Mouse (Mus musculus): ENCODE data around the gene Mgat3. TPM values are rescaled to one million over a fixed set of nuclear protein-coding genes. Genes with fewer than 3 reads are reported as not detected.

The Mgat3 gene
- polyA plus RNA-seq, 1 experiment from 2014 or later: 3.0 TPM

GRCm38 (mm10) chr15:80169484-80169883 lies 4.0 kb upstream of the Mgat3 start:
- H3K36me3 ChIP-seq (ENCODE audit: insufficient read depth, low read length): no peaks in the 10 kb centered on the region
- H3K27me3 ChIP-seq (replicated peaks; ENCODE audit: insufficient read depth, low read length): no peaks in the 10 kb centered on the region
- TF ChIP-seq CTCF (IDR thresholded peaks at IDR 0.05) (no peak), EP300 (IDR thresholded peaks at IDR 0.05) (no peak)
- DNase-seq (ENCODE audit: low spot score) (peak; percentile 37), ATAC-seq (no peak)
- WGBS: 94% methylated on average over 1 of the region's 1 CpGs
- no peak overlapping the region for H3K4me2 ChIP-seq (replicated peaks; ENCODE audit: low read depth, low read length)
- peaks cover 5% of the 10 kb centered on the region; the same call in 1 of the 2 replicates for H3K4me1 ChIP-seq (ENCODE audit: insufficient read depth, low read depth, low read length)
- no peak overlapping the region for H3K27ac ChIP-seq (ENCODE audit: low read length)
- no peak overlapping the region for H3K4me3 ChIP-seq (ENCODE audit: low read depth, low read length)
- H3K9me3 ChIP-seq (ENCODE audit: low read length): no peaks in the 10 kb centered on the region
- H3K9ac ChIP-seq (replicated peaks; ENCODE audit: low read depth): no peak overlapping the region

DNA sequence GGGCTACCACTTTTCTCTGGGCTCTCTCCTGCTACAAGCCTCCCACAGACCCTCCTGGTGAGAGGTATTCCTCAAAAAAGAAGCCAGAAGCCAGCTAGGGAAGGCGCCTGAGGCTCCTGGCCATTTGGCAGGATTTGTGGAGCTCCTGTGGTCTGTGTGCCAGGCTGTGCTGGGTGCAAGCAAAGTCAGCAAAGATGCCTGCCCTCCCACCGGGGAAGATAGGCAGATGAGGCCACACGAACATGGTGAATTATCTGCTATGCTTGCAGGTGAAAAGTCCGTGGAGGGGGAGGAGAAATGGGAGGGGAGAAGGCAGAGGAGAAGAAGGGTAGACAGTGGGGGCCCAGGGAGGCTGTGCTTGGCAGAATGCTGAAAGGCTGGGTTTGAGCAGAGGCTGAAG lies 3.2 kb upstream of the Mgat3 start:
- Histone ChIP-seq H3K27ac (ENCODE audit: low read length) (no peak overlapping the region), H3K27me3 (replicated peaks; ENCODE audit: insufficient read depth, low read length) (no peaks in the 10 kb centered on the region), H3K4me2 (replicated peaks; ENCODE audit: low read depth, low read length) (no peak overlapping the region), H3K4me3 (ENCODE audit: low read depth, low read length) (no peak overlapping the region), H3K9me3 (ENCODE audit: low read length) (no peaks in the 10 kb centered on the region), H3K36me3 (ENCODE audit: insufficient read depth, low read length) (no peaks in the 10 kb centered on the region), H3K9ac (replicated peaks; ENCODE audit: low read depth) (no peak overlapping the region), H3K4me1 (ENCODE audit: insufficient read depth, low read depth, low read length) (peaks cover 5% of the 10 kb centered on the region; the same call in 1 of the 2 replicates)
- DNase-seq (ENCODE audit: low spot score): no peak
- TF ChIP-seq CTCF (IDR thresholded peaks at IDR 0.05) (no peak), EP300 (IDR thresholded peaks at IDR 0.05) (no peak)
- WGBS: 48% methylated on average over 4 of the region's 4 CpGs
- ATAC-seq: no peak

DNA sequence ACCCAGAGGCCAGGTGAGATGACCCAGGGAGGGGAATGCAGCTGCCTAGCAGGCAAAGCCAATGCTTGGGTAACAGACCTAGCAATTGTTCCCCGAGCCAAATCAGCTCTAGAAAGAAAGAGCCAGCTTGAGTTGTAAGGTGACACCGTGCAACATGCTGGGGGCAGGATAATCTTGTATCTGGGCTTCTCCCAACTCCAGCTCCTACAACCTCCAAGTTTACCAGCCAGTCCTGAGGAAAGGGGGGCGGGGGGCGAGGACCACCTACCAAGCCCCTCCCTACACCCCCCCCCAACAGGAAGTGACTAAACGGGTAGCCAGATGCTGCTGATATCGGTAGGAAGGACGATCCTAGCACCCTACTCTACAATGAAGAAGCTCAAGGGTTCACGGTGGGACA lies 2.2 kb upstream of the Mgat3 start:
- peaks cover 5% of the 10 kb centered on the region; the same call in 1 of the 2 replicates for H3K4me1 ChIP-seq (ENCODE audit: insufficient read depth, low read depth, low read length)
- TF ChIP-seq CTCF (IDR thresholded peaks at IDR 0.05) (no peak), EP300 (IDR thresholded peaks at IDR 0.05) (no peak)
- no peaks in the 10 kb centered on the region for H3K27me3 ChIP-seq (replicated peaks; ENCODE audit: insufficient read depth, low read length)
- H3K27ac ChIP-seq (ENCODE audit: low read length): no peak overlapping the region
- H3K4me2 ChIP-seq (replicated peaks; ENCODE audit: low read depth, low read length): no peak overlapping the region
- H3K4me3 ChIP-seq (ENCODE audit: low read depth, low read length): no peak overlapping the region
- 4% methylated on average over 8 of the region's 8 CpGs for WGBS
- no peaks in the 10 kb centered on the region for H3K9me3 ChIP-seq (ENCODE audit: low read length)
- no peak for ATAC-seq
- DNase-seq (ENCODE audit: low spot score): no peak
- no peaks in the 10 kb centered on the region for H3K36me3 ChIP-seq (ENCODE audit: insufficient read depth, low read length)
- no peak overlapping the region for H3K9ac ChIP-seq (replicated peaks; ENCODE audit: low read depth)

DNA sequence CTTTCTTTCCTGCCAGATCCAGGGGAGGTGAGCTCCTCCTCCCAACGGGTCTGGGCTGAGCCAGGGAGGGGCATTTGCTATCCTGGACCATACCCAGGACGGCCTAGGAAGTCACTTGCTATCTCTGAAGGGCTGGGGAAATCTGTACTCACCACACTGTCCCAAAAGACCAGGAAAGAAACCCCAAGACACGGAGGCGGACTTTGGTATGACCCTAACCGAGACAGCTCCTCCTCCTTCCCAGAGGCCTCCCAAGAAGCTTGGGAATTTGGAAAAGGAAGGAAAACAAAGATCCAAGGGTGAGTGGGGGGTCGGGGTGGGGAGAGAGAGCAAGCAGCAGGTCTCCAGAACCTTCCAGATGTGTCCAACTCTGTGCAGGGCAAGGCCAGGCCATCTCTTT lies 1.7 kb upstream of the Mgat3 start:
- Histone ChIP-seq H3K36me3 (ENCODE audit: insufficient read depth, low read length) (no peaks in the 10 kb centered on the region), H3K4me2 (replicated peaks; ENCODE audit: low read depth, low read length) (no peak overlapping the region), H3K4me1 (ENCODE audit: insufficient read depth, low read depth, low read length) (peaks cover 5% of the 10 kb centered on the region; the same call in 1 of the 2 replicates), H3K9ac (replicated peaks; ENCODE audit: low read depth) (no peak overlapping the region), H3K9me3 (ENCODE audit: low read length) (no peaks in the 10 kb centered on the region), H3K27me3 (replicated peaks; ENCODE audit: insufficient read depth, low read length) (no peaks in the 10 kb centered on the region), H3K27ac (ENCODE audit: low read length) (no peak overlapping the region), H3K4me3 (ENCODE audit: low read depth, low read length) (no peak overlapping the region)
- TF ChIP-seq CTCF (IDR thresholded peaks at IDR 0.05): no peak
- no peak for TF ChIP-seq EP300 (IDR thresholded peaks at IDR 0.05)
- DNase-seq (ENCODE audit: low spot score): no peak
- no peak for ATAC-seq
- 22% methylated on average over 6 of the region's 6 CpGs for WGBS

DNA sequence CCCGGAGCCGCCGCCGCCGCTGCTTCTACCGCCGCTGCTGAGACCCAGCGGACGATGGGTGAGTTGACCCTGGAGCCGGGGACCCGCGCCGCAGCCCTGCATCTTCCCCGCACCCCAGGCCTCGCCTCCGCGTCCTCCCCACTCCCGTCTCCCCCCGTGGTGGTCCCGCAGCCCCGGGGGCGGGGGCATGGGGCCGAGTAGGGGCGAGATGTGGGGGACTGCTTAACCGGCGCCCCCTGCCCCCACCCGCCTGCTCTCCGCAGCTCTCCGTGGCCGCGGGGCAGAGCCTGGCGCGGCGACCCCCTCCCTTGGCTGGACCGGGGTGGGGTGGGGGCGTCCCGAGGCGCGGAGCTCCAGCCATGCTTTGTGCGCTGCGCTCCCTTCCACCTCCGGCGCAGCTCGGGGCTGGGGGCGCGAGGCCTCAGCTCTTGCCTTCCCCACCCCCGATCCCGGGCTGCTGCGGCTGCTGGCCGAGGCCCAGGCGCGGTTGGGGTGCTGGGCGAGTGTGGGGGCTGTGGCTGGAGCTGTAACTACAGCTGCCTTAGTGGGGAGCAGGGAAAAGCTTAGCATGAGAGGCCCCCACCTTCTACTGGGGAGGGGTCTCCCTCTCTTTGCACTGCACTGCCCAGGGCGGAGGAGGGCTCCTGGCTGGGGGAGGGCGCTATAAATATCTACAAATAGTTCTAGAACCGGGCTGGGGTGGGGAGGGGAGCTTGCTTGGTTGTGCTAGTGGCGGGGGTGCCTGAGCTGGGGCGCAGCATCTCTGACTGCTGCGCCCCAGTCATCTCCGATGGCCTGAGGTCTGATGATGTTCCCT lies 468 bp downstream of the Mgat3 start:
- 4% methylated on average over 30 of the region's 60 CpGs for WGBS
- peak overlapping the region; percentile 98 for H3K4me2 ChIP-seq (replicated peaks; ENCODE audit: low read depth, low read length)
- peak overlapping the region; percentile 58 for H3K4me3 ChIP-seq (ENCODE audit: low read depth, low read length)
- H3K27ac ChIP-seq (ENCODE audit: low read length): 0 out of 2 replicates have a peak overlapping the region, but pooled peaks have one; percentile 9
- no peaks in the 10 kb centered on the region for H3K9me3 ChIP-seq (ENCODE audit: low read length)
- H3K36me3 ChIP-seq (ENCODE audit: insufficient read depth, low read length): no peaks in the 10 kb centered on the region
- peaks cover 5% of the 10 kb centered on the region; the same call in 1 of the 2 replicates for H3K4me1 ChIP-seq (ENCODE audit: insufficient read depth, low read depth, low read length)
- ATAC-seq (no peak), DNase-seq (ENCODE audit: low spot score) (no peak)
- no peaks in the 10 kb centered on the region for H3K27me3 ChIP-seq (replicated peaks; ENCODE audit: insufficient read depth, low read length)
- H3K9ac ChIP-seq (replicated peaks; ENCODE audit: low read depth): peak overlapping the region; percentile 39
- TF ChIP-seq EP300 (IDR thresholded peaks at IDR 0.05) (no peak), CTCF (IDR thresholded peaks at IDR 0.05) (no peak)

- 10% methylated on average over 5 of the region's 5 CpGs for WGBS
- Histone ChIP-seq H3K9me3 (ENCODE audit: low read length) (no peaks in the 10 kb centered on the region), H3K9ac (replicated peaks; ENCODE audit: low read depth) (no peak overlapping the region), H3K27me3 (replicated peaks; ENCODE audit: insufficient read depth, low read length) (no peaks in the 10 kb centered on the region), H3K4me2 (replicated peaks; ENCODE audit: low read depth, low read length) (peak overlapping the region; percentile 98), H3K36me3 (ENCODE audit: insufficient read depth, low read length) (no peaks in the 10 kb centered on the region), H3K4me3 (ENCODE audit: low read depth, low read length) (peak overlapping the region; percentile 58; the same call in 1 of the 2 replicates), H3K27ac (ENCODE audit: low read length) (no peak overlapping the region), H3K4me1 (ENCODE audit: insufficient read depth, low read depth, low read length) (peaks cover 5% of the 10 kb centered on the region; the same call in 1 of the 2 replicates)
- ATAC-seq (no peak), DNase-seq (ENCODE audit: low spot score) (no peak)
- TF ChIP-seq EP300 (IDR thresholded peaks at IDR 0.05): no peak
- TF ChIP-seq CTCF (IDR thresholded peaks at IDR 0.05): no peak
Observed at GRCm38 (mm10) chr15:80174598-80174875, 1.0 kb downstream of the Mgat3 start.
